In genomic region chr14:63049910-63050370, GRCm38 (mm10) we compare ENCODE assay signal across 32 mouse cellular contexts. TPM values are rescaled to one million over a fixed set of nuclear protein-coding genes. Genes with fewer than 3 reads are reported as not detected.
DNase-seq lines count a peak whose midpoint lies in the region; ATAC-seq and TF ChIP-seq lines count a peak whose summit lies in the region.
"Had no signal": no experiment of that assay in that cellular context is flagged by ENCODE, and none has a peak within 500 bp of the region (broad histone marks: within the 10 kb centered on the region; RNA-seq: fewer than 3 reads in every experiment).

Gene Defb30, minus strand, starts transcription at chr14:63049960.

- no peak within 1 kb of the TSS for H3K27ac ChIP-seq in hindbrain, embryonic 11.5 days (ENCODE audit: low read depth, low read length)
- no peak within 1 kb of the TSS for H3K27ac ChIP-seq in hindbrain, embryonic 14.5 days
- no peak within 1 kb of the TSS; the same call in 1 of the 2 replicates for H3K27ac ChIP-seq in ES-E14 (ENCODE audit: insufficient read depth, low read depth, low read length, poor library complexity, severe bottlenecking)
- H3K27ac ChIP-seq: forebrain, embryonic 10.5 days; forebrain, embryonic 13.5 days; heart, adult 2 months; heart, embryonic 10.5 days; heart, embryonic 13.5 days; hindbrain, embryonic 12.5 days; intestine, embryonic 15.5 days had no signal

- no peaks in the 10 kb centered on the region for H3K36me3 ChIP-seq in hindbrain, embryonic 11.5 days (ENCODE audit: control insufficient read depth, insufficient read depth, low read length)
- H3K36me3 ChIP-seq in hindbrain, embryonic 14.5 days (replicated peaks; ENCODE audit: control insufficient read depth, insufficient read depth), result no peaks in the 10 kb centered on the region
- H3K36me3 ChIP-seq in E14TG2a.4 (ENCODE audit: insufficient read depth, low read length) (no peaks in the 10 kb centered on the region), ES-E14 (ENCODE audit: control insufficient read depth, insufficient read depth, low read length, poor library complexity, severe bottlenecking) (no peaks in the 10 kb centered on the region)
- H3K36me3 ChIP-seq: forebrain, embryonic 10.5 days; G1E; heart, embryonic 10.5 days; heart, embryonic 13.5 days; hindbrain, embryonic 12.5 days; intestine, embryonic 15.5 days had no signal

- DNase-seq in hindbrain, embryonic 11.5 days (ENCODE audit: low spot score), result peak; percentile 5
- no peak for DNase-seq in hindbrain, embryonic 14.5 days (ENCODE audit: low spot score)
- no peak for DNase-seq in ES-E14 (ENCODE audit: low read depth, low spot score)
- no peak for DNase-seq in gonadal fat pad, adult 2 months (ENCODE audit: low read depth)
- no peak for DNase-seq in frontal cortex, postnatal 10 days (ENCODE audit: low spot score in 2 of 2)
- no peak for DNase-seq in frontal cortex, adult 2 months (ENCODE audit: extremely low spot score in 1 of 2, low spot score in 1 of 2)
- DNase-seq: adrenal gland, postnatal 10 days; adrenal gland, postnatal 36 days; cerebellum, adult 18-20 months; cerebellum, adult 9-10 months; cerebellum, postnatal 14 days; gastrocnemius, postnatal 25 days; heart, adult 2 months; heart, postnatal 14 days; heart, postnatal 4 days had no signal

- no peak within 1 kb of the TSS for H3K4me2 ChIP-seq in hindbrain, embryonic 11.5 days (replicated peaks; ENCODE audit: low read depth, low read length)
- H3K4me2 ChIP-seq in hindbrain, embryonic 14.5 days (replicated peaks), result no peak within 1 kb of the TSS
- H3K4me2 ChIP-seq: forebrain, embryonic 13.5 days; heart, embryonic 13.5 days; hindbrain, embryonic 12.5 days; intestine, embryonic 15.5 days had no signal

- no peak within 1 kb of the TSS for H3K9ac ChIP-seq in hindbrain, embryonic 11.5 days (ENCODE audit: low read depth, low read length)
- H3K9ac ChIP-seq in hindbrain, embryonic 14.5 days, result no peak within 1 kb of the TSS
- H3K9ac ChIP-seq in ES-E14 (ENCODE audit: insufficient read depth, low read depth, low read length, poor library complexity, severe bottlenecking), result 0 out of 2 replicates have a peak within 1 kb of the TSS, but pooled peaks have one; percentile 26
- H3K9ac ChIP-seq: forebrain, embryonic 13.5 days; heart, embryonic 13.5 days; hindbrain, embryonic 12.5 days; intestine, embryonic 15.5 days had no signal

- no peak for TF ChIP-seq CTCF in E14TG2a.4 (conservative IDR thresholded peaks at IDR 0.05; ENCODE audit: low read length)

- 62% methylated on average over 13 of the region's 14 CpGs for WGBS in hindbrain, embryonic 11.5 days
- WGBS in hindbrain, embryonic 14.5 days, result 50% methylated on average over 11 of the region's 14 CpGs

- no peak for ATAC-seq in hindbrain, embryonic 11.5 days (ENCODE audit: low FRiP score)
- no peak for ATAC-seq in hindbrain, embryonic 14.5 days (ENCODE audit: low FRiP score)
- ATAC-seq: activated CD4-positive, CD25-positive, alpha-beta regulatory T cell, adult 4 months; forebrain, embryonic 13.5 days; forebrain, embryonic 16.5 days; hindbrain, embryonic 16.5 days; intestine, embryonic 15.5 days; Patski had no signal

- no peaks in the 10 kb centered on the region for H3K9me3 ChIP-seq in hindbrain, embryonic 11.5 days (ENCODE audit: control insufficient read depth, low read length)
- no peaks in the 10 kb centered on the region for H3K9me3 ChIP-seq in hindbrain, embryonic 14.5 days (ENCODE audit: control insufficient read depth, low read length)
- no peaks in the 10 kb centered on the region for H3K9me3 ChIP-seq in E14TG2a.4 (ENCODE audit: low read length)
- no peaks in the 10 kb centered on the region for H3K9me3 ChIP-seq in ES-E14 (ENCODE audit: control insufficient read depth, insufficient read depth, low read depth, low read length)
- H3K9me3 ChIP-seq: forebrain, embryonic 10.5 days; forebrain, embryonic 13.5 days; G1E; heart, embryonic 10.5 days; heart, embryonic 13.5 days; hindbrain, embryonic 12.5 days; intestine, embryonic 15.5 days had no signal

- no peaks in the 10 kb centered on the region for H3K27me3 ChIP-seq in hindbrain, embryonic 11.5 days (ENCODE audit: control insufficient read depth, insufficient read depth, low read length)
- no peaks in the 10 kb centered on the region for H3K27me3 ChIP-seq in hindbrain, embryonic 14.5 days (ENCODE audit: control insufficient read depth, insufficient read depth, low read length)
- H3K27me3 ChIP-seq in E14TG2a.4 (ENCODE audit: insufficient read depth, low read length), result no peaks in the 10 kb centered on the region
- H3K27me3 ChIP-seq: forebrain, embryonic 13.5 days; heart, embryonic 13.5 days; hindbrain, embryonic 12.5 days; intestine, embryonic 15.5 days; Patski had no signal

- no peak within 1 kb of the TSS for H3K4me3 ChIP-seq in hindbrain, embryonic 11.5 days (ENCODE audit: low read depth, low read length)
- no peak within 1 kb of the TSS for H3K4me3 ChIP-seq in hindbrain, embryonic 14.5 days (replicated peaks; ENCODE audit: low read length)
- H3K4me3 ChIP-seq in E14TG2a.4 (replicated peaks; ENCODE audit: low read length) (peak within 1 kb of the TSS; percentile 39; the same call in 1 of the 2 replicates), ES-E14 (ENCODE audit: insufficient read depth in 1 of 2, low read depth in 1 of 2, low read length in 2 of 2, poor library complexity in 1 of 2, severe bottlenecking in 1 of 2) (peak within 1 kb of the TSS; percentile 42 to 50)
- H3K4me3 ChIP-seq: forebrain, embryonic 10.5 days; forebrain, embryonic 13.5 days; heart, adult 2 months; heart, embryonic 10.5 days; heart, embryonic 13.5 days; hindbrain, embryonic 12.5 days; intestine, embryonic 15.5 days had no signal

- no peaks in the 10 kb centered on the region for H3K4me1 ChIP-seq in hindbrain, embryonic 11.5 days (replicated peaks; ENCODE audit: control insufficient read depth, insufficient read depth, low read length)
- H3K4me1 ChIP-seq in hindbrain, embryonic 14.5 days (replicated peaks; ENCODE audit: control insufficient read depth, insufficient read depth, low read length), result no peaks in the 10 kb centered on the region
- peaks cover 24% of the 10 kb centered on the region for H3K4me1 ChIP-seq in E14TG2a.4 (replicated peaks; ENCODE audit: low read depth, low read length)
- H3K4me1 ChIP-seq in ES-E14 (ENCODE audit: control insufficient read depth in 2 of 2, insufficient read depth in 2 of 2, low read length in 2 of 2, poor library complexity in 1 of 2), result peaks cover 4 to 11% of the 10 kb centered on the region in 2 experiments
- H3K4me1 ChIP-seq: hindbrain, embryonic 12.5 days; intestine, embryonic 15.5 days had no signal

- in situ Hi-C loops in ES-E14 (cut with MboI; ENCODE audit: low sequenced_read_pairs in 2 of 2, unreplicated experiment in 2 of 2), result no loop called here

TF ChIP-seq in ES-E14, 5 proteins besides CTCF, POLR2A, EP300 and RAD21:
- TF ChIP-seq ZNF384 (IDR thresholded peaks at IDR 0.05; ENCODE audit: low read depth, low read length) (no peak), HCFC1 (IDR thresholded peaks at IDR 0.05; ENCODE audit: borderline replicate concordance, insufficient read depth, low read length) (no peak), MAFK (IDR thresholded peaks at IDR 0.05; ENCODE audit: insufficient read depth, low read depth, low read length) (no peak), CHD2 (IDR thresholded peaks at IDR 0.05; ENCODE audit: low read depth, low read length) (no peak), ZC3H11A (IDR thresholded peaks at IDR 0.05; ENCODE audit: borderline replicate concordance, low read depth, low read length) (no peak)
TF ChIP-seq in ES-E14: peak in this region for 0.

RNA-seq across cellular contexts. Expression of gene Defb30, which starts in this region (rescaled TPM):
- polyA plus RNA-seq in hindbrain, embryonic 11.5 days (2014; fragmentation: Nextera tagmentation; extraction: Ambion mirVana), result not detected in 2 replicates
- polyA plus RNA-seq in hindbrain, embryonic 14.5 days (2014; fragmentation: Nextera tagmentation; extraction: Ambion mirVana), result not detected in 2 replicates
- 0.76 and 1.1 TPM in 2 replicates for total RNA-seq in ES-E14 (2012; rRNA removed)
- polyA plus RNA-seq in gonadal fat pad, adult 2 months (2012; rRNA removed), result 516 and 650 TPM in 2 replicates
- polyA plus RNA-seq in frontal cortex, adult 2 months (2012; rRNA removed), result not detected in 2 replicates
- total RNA-seq: adrenal gland, postnatal 10 days; adrenal gland, postnatal 36 days; G1E; gastrocnemius, adult 8-10 months; gastrocnemius, postnatal 25 days; granulocyte monocyte progenitor cell, adult 5-6 weeks; heart, adult 2 months; heart, postnatal 14 days; heart, postnatal 4 days had no signal
- polyA plus RNA-seq: activated CD4-positive, CD25-positive, alpha-beta regulatory T cell, adult 4 months; embryonic facial prominence, embryonic 11.5 days; embryonic facial prominence, embryonic 14.5 days; forebrain, embryonic 10.5 days; forebrain, embryonic 13.5 days; forebrain, embryonic 16.5 days; G1E; heart, adult 2 months; heart, embryonic 10.5 days; heart, embryonic 13.5 days; heart, embryonic 16.5 days; hindbrain, embryonic 12.5 days; hindbrain, embryonic 16.5 days; intestine, embryonic 15.5 days; Patski had no signal

Comparison
In these comparisons a context has a peak if more than half of its experiments do, and no peak if none do; other contexts are left out.
1. RNA of gene Defb30 (polyA plus RNA-seq): 516 to 650 TPM in gonadal fat pad, adult 2 months; not detected in hindbrain, embryonic 11.5 days, not detected in hindbrain, embryonic 14.5 days and not detected in frontal cortex, adult 2 months; every median in the first group is over 100 times any median in the second.
2. Peak in DNase-seq in hindbrain, embryonic 11.5 days; RNA of the gene not detected or under 1 TPM.
3. H3K4me3 ChIP-seq: peak in E14TG2a.4 (single experiment) and ES-E14 (2 of 2); none in hindbrain, embryonic 11.5 days (single experiment) and hindbrain, embryonic 14.5 days (single experiment).